Mouse (Mus musculus) embryonic facial prominence, embryonic 10.5 days (tissue): ENCODE results near the gene Npnt. TPM values are rescaled to one million over a fixed set of nuclear protein-coding genes. Genes with fewer than 3 reads are reported as not detected.

Experiments used
- DNase-seq: peaks from one replicate; pipeline ENCODE4 v3.0.0-alpha.2; 2017; ENCODE audit warnings: low spot score
- H3K27ac ChIP-seq: fragments of 300-500 bp; sonication (generic); replicated peaks from 2 replicates; pipeline ENCODE4 v1.5.1; 2016; ENCODE audit warnings: mild to moderate bottlenecking
- H3K27me3 ChIP-seq: fragments of 300-500 bp; sonication (generic); replicated peaks from 2 replicates; pipeline ENCODE4 v1.6.1; 2016; ENCODE audit warnings: low read depth, mild to moderate bottlenecking; ENCODE audit not compliant: poor library complexity, severe bottlenecking
- H3K36me3 ChIP-seq: fragments of 300-500 bp; sonication (generic); replicated peaks from 2 replicates; pipeline ENCODE4 v1.6.1; 2016; ENCODE audit warnings: mild to moderate bottlenecking, moderate library complexity
- H3K4me1 ChIP-seq: fragments of 300-500 bp; sonication (generic); 2 replicates; pipeline ENCODE4 v1.6.1; 2016
- H3K4me3 ChIP-seq: fragments of 300-500 bp; sonication (generic); 2 replicates; pipeline ENCODE4 v1.5.1; 2016; ENCODE audit warnings: mild to moderate bottlenecking, moderate library complexity
- H3K9me3 ChIP-seq: fragments of 300-500 bp; sonication (generic); 2 replicates; pipeline ENCODE4 v1.6.1; 2016; ENCODE audit warnings: mild to moderate bottlenecking
- WGBS: fragments of 180-500 bp; shearing (Covaris S2); methylation state at CpG from one replicate; pipeline ENCODE4 v1.1.7; 2016; 5-methylcytosine and 5-hydroxymethylcytosine counted together
- polyA plus RNA-seq: library from polyadenylated mRNA; unstranded; fragments of >200 nt; fragmentation: Nextera tagmentation; extraction: Ambion mirVana; gene quantifications from 2 replicates; pipeline ENCODE4 v1.2.1, GENCODE M21; 2016

Npnt gene
- polyA plus RNA-seq, 1 experiment from 2014 or later = 26.2 TPM

- peaks cover 55% of the 10 kb centered on the region for H3K27me3 ChIP-seq
- H3K27ac ChIP-seq = peak overlapping the region; percentile 85
- no peak for DNase-seq
- WGBS = 7% methylated on average over 7 of the region's 7 CpGs
- H3K9me3 ChIP-seq = no peaks in the 10 kb centered on the region
- H3K4me1 ChIP-seq = peaks cover 34% of the 10 kb centered on the region
- H3K4me3 ChIP-seq = peak overlapping the region; percentile 83
- 0 out of 2 replicates have a peak, but pooled peaks cover 3% of the 10 kb centered on the region for H3K36me3 ChIP-seq
These were observed 414 bp upstream of the Npnt start for GRCm38 (mm10) chr3:132950529-132950880.

- H3K36me3 ChIP-seq = 0 out of 2 replicates have a peak, but pooled peaks cover 3% of the 10 kb centered on the region
These were observed 706 bp downstream of the Npnt start for GRCm38 (mm10) chr3:132949380-132949790.

DNA sequence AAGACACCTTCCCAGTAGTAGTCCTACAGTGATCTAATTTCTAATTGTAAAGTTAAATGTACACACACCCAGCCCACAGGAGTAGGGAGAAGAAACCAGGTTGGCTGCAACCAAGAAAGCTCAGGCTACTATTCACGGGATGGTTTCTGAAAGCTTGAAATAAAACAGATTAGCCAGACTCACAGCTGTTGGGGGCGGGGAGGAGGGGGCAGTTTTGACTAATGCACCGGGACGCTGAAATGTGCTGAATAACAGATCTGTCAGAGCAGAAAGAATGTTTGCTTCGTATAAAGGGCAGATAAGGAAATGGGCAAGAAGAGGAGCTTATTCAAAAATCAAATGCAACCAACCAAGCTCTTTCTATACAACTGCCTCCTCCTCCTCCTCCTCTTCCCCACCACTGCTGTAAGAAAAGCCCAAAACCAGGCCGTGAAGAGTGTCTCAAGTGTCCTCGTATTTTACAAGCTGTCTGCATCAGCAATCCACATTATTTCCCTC, 1.7 kb downstream of the Npnt start:
- DNase-seq = peak; percentile 24
- no peaks in the 10 kb centered on the region for H3K9me3 ChIP-seq
- no peak overlapping the region for H3K27ac ChIP-seq
- 29% methylated on average over 7 of the region's 7 CpGs for WGBS
- H3K27me3 ChIP-seq = peaks cover 55% of the 10 kb centered on the region
- H3K4me1 ChIP-seq = peaks cover 54% of the 10 kb centered on the region
- 0 out of 2 replicates have a peak, but pooled peaks cover 3% of the 10 kb centered on the region for H3K36me3 ChIP-seq
- H3K4me3 ChIP-seq = peak overlapping the region; percentile 83; the same call in 1 of the 2 replicates

More at GRCm38 (mm10) chr3:132949380-132949790, 706 bp downstream of the Npnt start:
- H3K27ac ChIP-seq = peak overlapping the region; percentile 85
- H3K9me3 ChIP-seq = no peaks in the 10 kb centered on the region
- H3K27me3 ChIP-seq = peaks cover 55% of the 10 kb centered on the region
- H3K4me1 ChIP-seq = peaks cover 45% of the 10 kb centered on the region
- DNase-seq = peak; percentile 70
- H3K4me3 ChIP-seq = peak overlapping the region; percentile 83
- WGBS = 1% methylated on average over 26 of the region's 26 CpGs

- whole genome bisulfite sequencing = 87% methylated on average over 5 of the region's 5 CpGs
- no peaks in the 10 kb centered on the region for H3K9me3 ChIP-seq
- DNase-seq = no peak
- H3K27me3 ChIP-seq = peaks cover 49% of the 10 kb centered on the region
- peaks cover 60% of the 10 kb centered on the region for H3K4me1 ChIP-seq
- 0 out of 2 replicates have a peak, but pooled peaks cover 3% of the 10 kb centered on the region for H3K36me3 ChIP-seq
- H3K27ac ChIP-seq = no peak overlapping the region
- no peak overlapping the region for H3K4me3 ChIP-seq
These were observed 4.0 kb downstream of the Npnt start for GRCm38 (mm10) chr3:132946086-132946485.

- H3K36me3 ChIP-seq = 0 out of 2 replicates have a peak, but pooled peaks cover 3% of the 10 kb centered on the region
- 83% methylated on average over 7 of the region's 7 CpGs for WGBS
- no peak overlapping the region for H3K27ac ChIP-seq
- DNase-seq = no peak
- no peak overlapping the region for H3K4me3 ChIP-seq
- H3K4me1 ChIP-seq = peaks cover 59% of the 10 kb centered on the region
- H3K9me3 ChIP-seq = no peaks in the 10 kb centered on the region
- H3K27me3 ChIP-seq = peaks cover 44% of the 10 kb centered on the region
These were observed 4.4 kb downstream of the Npnt start for GRCm38 (mm10) chr3:132945669-132946068.

GRCm38 (mm10) chr3:132944609-132945008, 5.5 kb downstream of the Npnt start:
- H3K9me3 ChIP-seq = no peaks in the 10 kb centered on the region
- H3K27me3 ChIP-seq = peaks cover 37% of the 10 kb centered on the region
- 21% methylated on average over 3 of the region's 3 CpGs for WGBS
- 0 out of 2 replicates have a peak, but pooled peaks cover 3% of the 10 kb centered on the region for H3K36me3 ChIP-seq
- H3K4me1 ChIP-seq = peaks cover 58% of the 10 kb centered on the region
- peak; percentile 30 for DNase-seq
- H3K4me3 ChIP-seq = no peak overlapping the region
- no peak overlapping the region for H3K27ac ChIP-seq

- H3K27me3 ChIP-seq = peaks cover 33% of the 10 kb centered on the region
- no peaks in the 10 kb centered on the region for H3K9me3 ChIP-seq
- H3K27ac ChIP-seq = peak overlapping the region; percentile 45
- DNase-seq = peak; percentile 52
- peaks cover 58% of the 10 kb centered on the region for H3K4me1 ChIP-seq
- WGBS = 20% methylated on average over 7 of the region's 7 CpGs
- no peak overlapping the region for H3K4me3 ChIP-seq
- 0 out of 2 replicates have a peak, but pooled peaks cover 3% of the 10 kb centered on the region for H3K36me3 ChIP-seq
These were observed 5.9 kb downstream of the Npnt start for GRCm38 (mm10) chr3:132944193-132944592.

GRCm38 (mm10) chr3:132942778-132943177, 7.3 kb downstream of the Npnt start:
- no peak for DNase-seq
- Histone ChIP-seq H3K4me1 (peaks cover 51% of the 10 kb centered on the region), H3K4me3 (no peak overlapping the region), H3K27me3 (peaks cover 19% of the 10 kb centered on the region), H3K9me3 (no peaks in the 10 kb centered on the region), H3K36me3 (0 out of 2 replicates have a peak, but pooled peaks cover 3% of the 10 kb centered on the region), H3K27ac (no peak overlapping the region)
- 88% methylated on average over 6 of the region's 6 CpGs for WGBS

- 86% methylated on average over 10 of the region's 10 CpGs for WGBS
- Histone ChIP-seq H3K27ac (no peak overlapping the region; the same call in 1 of the 2 replicates), H3K36me3 (no peaks in the 10 kb centered on the region), H3K4me3 (no peak overlapping the region), H3K4me1 (peaks cover 43% of the 10 kb centered on the region), H3K27me3 (no peaks in the 10 kb centered on the region), H3K9me3 (no peaks in the 10 kb centered on the region)
- no peak for DNase-seq
These were observed 9.7 kb downstream of the Npnt start for GRCm38 (mm10) chr3:132940181-132940990.

DNA sequence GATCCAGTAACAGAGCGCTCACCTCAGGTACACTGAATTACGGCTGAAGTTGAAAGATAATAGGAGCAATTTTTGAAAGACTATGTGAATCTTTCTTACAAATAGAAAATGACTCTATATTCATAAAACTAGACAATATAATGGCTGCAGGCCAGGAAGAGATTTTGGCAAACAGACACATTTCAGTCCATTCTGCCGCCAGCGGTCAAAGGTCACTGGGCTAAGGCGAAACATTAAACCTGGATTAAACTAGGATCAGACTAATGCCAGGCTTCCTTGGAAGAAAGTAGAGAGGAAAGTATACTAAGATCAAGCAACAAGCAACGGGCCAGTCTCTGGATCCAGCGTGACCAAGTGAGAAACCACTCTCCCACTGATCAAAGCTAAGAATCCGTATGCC, 11.1 kb downstream of the Npnt start:
- H3K27me3 ChIP-seq = no peaks in the 10 kb centered on the region
- H3K9me3 ChIP-seq = no peaks in the 10 kb centered on the region
- no peak overlapping the region for H3K27ac ChIP-seq
- WGBS = 65% methylated on average over 8 of the region's 8 CpGs
- DNase-seq = no peak
- H3K4me1 ChIP-seq = peaks cover 30% of the 10 kb centered on the region
- no peak overlapping the region for H3K4me3 ChIP-seq
- H3K36me3 ChIP-seq = no peaks in the 10 kb centered on the region

DNA sequence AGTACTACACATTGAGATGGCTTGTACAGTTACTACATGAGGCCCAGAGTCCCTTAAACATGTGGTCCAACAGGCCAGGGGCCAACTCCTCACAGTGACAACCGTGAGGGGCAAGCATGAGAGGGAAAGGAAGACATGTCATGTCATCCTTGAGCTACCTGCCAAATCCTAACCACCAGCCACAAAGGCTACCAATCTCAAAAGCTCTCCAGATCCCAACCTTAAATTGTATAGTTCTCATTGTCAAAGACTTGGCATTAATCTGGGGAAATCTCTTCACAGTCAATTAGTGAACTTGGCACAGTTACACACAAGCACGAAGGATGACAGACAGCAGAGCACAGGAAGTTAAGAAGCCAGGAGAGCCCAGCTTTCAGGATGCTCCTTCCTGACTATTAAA, 15.4 kb downstream of the Npnt start:
- peaks cover 12% of the 10 kb centered on the region for H3K4me1 ChIP-seq
- H3K9me3 ChIP-seq = no peaks in the 10 kb centered on the region
- H3K27me3 ChIP-seq = no peaks in the 10 kb centered on the region
- no peak overlapping the region for H3K4me3 ChIP-seq
- H3K36me3 ChIP-seq = no peaks in the 10 kb centered on the region
- H3K27ac ChIP-seq = no peak overlapping the region
- no peak for DNase-seq
- WGBS = 83% methylated on average over 2 of the region's 2 CpGs

- no peaks in the 10 kb centered on the region for H3K9me3 ChIP-seq
- WGBS = 87% methylated on average over 4 of the region's 4 CpGs
- H3K4me1 ChIP-seq = no peaks in the 10 kb centered on the region
- no peaks in the 10 kb centered on the region for H3K27me3 ChIP-seq
- H3K4me3 ChIP-seq = no peak overlapping the region
- H3K27ac ChIP-seq = no peak overlapping the region
- H3K36me3 ChIP-seq = no peaks in the 10 kb centered on the region
- no peak for DNase-seq
These were observed 18.6 kb downstream of the Npnt start for GRCm38 (mm10) chr3:132931526-132931925.

GRCm38 (mm10) chr3:132929866-132930265, 20.2 kb downstream of the Npnt start:
- Histone ChIP-seq H3K4me3 (no peak overlapping the region), H3K9me3 (no peaks in the 10 kb centered on the region), H3K27me3 (no peaks in the 10 kb centered on the region), H3K36me3 (no peaks in the 10 kb centered on the region), H3K4me1 (no peaks in the 10 kb centered on the region), H3K27ac (no peak overlapping the region)
- 74% methylated on average over 6 of the region's 6 CpGs for WGBS
- no peak for DNase-seq
